Mouse (Mus musculus) liver, adult 2 months (tissue): ENCODE measurements around the gene Tmed10. TPM values are rescaled to one million over a fixed set of nuclear protein-coding genes. Genes with fewer than 3 reads are reported as not detected.

Experiments used
- DNase-seq: peaks from one replicate; pipeline ENCODE4 v3.0.0-alpha.2; 2011; ENCODE audit warnings: low read depth, low spot score; ENCODE audit errors: extremely low read depth
- H3K27ac ChIP-seq: fragments of 200-500 bp; replicated peaks from 2 replicates; pipeline ENCODE4 v1.5.1; 2012; ENCODE audit warnings: low read depth, mild to moderate bottlenecking, control low read depth, inconsistent platforms, low read length; ENCODE audit not compliant: insufficient read depth
- H3K27me3 ChIP-seq: fragments of 200-500 bp; 2 replicates; pipeline ENCODE4 v1.6.1; 2012; ENCODE audit warnings: mild to moderate bottlenecking, moderate library complexity, low read length, inconsistent platforms; ENCODE audit not compliant: control insufficient read depth, insufficient read depth
- H3K36me3 ChIP-seq: fragments of 200-500 bp; 2 replicates; pipeline ENCODE4 v1.6.1; 2012; ENCODE audit warnings: low read length, inconsistent platforms; ENCODE audit not compliant: control insufficient read depth, insufficient read depth
- H3K4me1 ChIP-seq: fragments of 200-500 bp; 2 replicates; pipeline ENCODE4 v1.6.1; 2011; ENCODE audit warnings: low read length; ENCODE audit not compliant: control insufficient read depth, insufficient read depth
- H3K4me3 ChIP-seq: fragments of 200-500 bp; 2 replicates; pipeline ENCODE4 v1.5.1; 2011; ENCODE audit warnings: low read depth, mild to moderate bottlenecking, control low read depth, low read length, moderate library complexity; ENCODE audit not compliant: insufficient read depth
- H3K79me2 ChIP-seq: fragments of 200-500 bp; 2 replicates; pipeline ENCODE4 v1.6.1; 2012; ENCODE audit warnings: inconsistent platforms, mild to moderate bottlenecking, low read length, moderate library complexity; ENCODE audit not compliant: control insufficient read depth, insufficient read depth
- H3K9ac ChIP-seq: fragments of 200-500 bp; 2 replicates; pipeline ENCODE4 v1.6.1; 2012; ENCODE audit warnings: low read depth, mild to moderate bottlenecking, control low read depth, inconsistent platforms, low read length
- CTCF ChIP-seq: fragments of 200-500 bp; IDR thresholded peaks from 2 replicates; pipeline ENCODE4 v1.5.1; 2011; ENCODE audit warnings: low read depth, low read length, control low read depth
- POLR2A ChIP-seq: fragments of 200-500 bp; IDR thresholded peaks from 2 replicates; pipeline ENCODE4 v1.6.1; 2011; ENCODE audit warnings: low read length, control low read depth; ENCODE audit not compliant: insufficient read depth; ENCODE audit errors: extremely low read depth
- WGBS: fragments of 180-500 bp; shearing (Covaris S2); methylation state at CpG from one replicate; pipeline ENCODE4 v1.1.7; 2018; 5-methylcytosine and 5-hydroxymethylcytosine counted together
- polyA plus RNA-seq: library from polyadenylated mRNA; depleted of rRNA; stranded (reverse); fragments of >200 nt; gene quantifications from 2 replicates; pipeline ENCODE4 v1.2.3, GENCODE M21; 2012
- total RNA-seq: library from RNA; depleted of rRNA; stranded (reverse); fragments of >200 nt; gene quantifications from 2 replicates; pipeline ENCODE4 v1.2.3, GENCODE M21; 2014

Gene Tmed10
- total and polyA plus RNA-seq, 2 experiments = 44.3 to 151 TPM

GRCm38 (mm10) chr12:85345559-85345958 is 29.1 kb downstream of the Tmed10 start:
- Histone ChIP-seq H3K27me3 (no peaks in the 10 kb centered on the region), H3K27ac (peak overlapping the region; percentile 73), H3K4me3 (no peak overlapping the region), H3K4me1 (peaks cover 14% of the 10 kb centered on the region), H3K79me2 (no peaks in the 10 kb centered on the region; the same call in 1 of the 2 replicates), H3K9ac (no peak overlapping the region), H3K36me3 (peaks cover 24% of the 10 kb centered on the region)
- no peak for TF ChIP-seq CTCF
- TF ChIP-seq POLR2A = no peak
- peak; percentile 39 for DNase-seq
- 88% methylated on average over 6 of the region's 6 CpGs for WGBS

DNA sequence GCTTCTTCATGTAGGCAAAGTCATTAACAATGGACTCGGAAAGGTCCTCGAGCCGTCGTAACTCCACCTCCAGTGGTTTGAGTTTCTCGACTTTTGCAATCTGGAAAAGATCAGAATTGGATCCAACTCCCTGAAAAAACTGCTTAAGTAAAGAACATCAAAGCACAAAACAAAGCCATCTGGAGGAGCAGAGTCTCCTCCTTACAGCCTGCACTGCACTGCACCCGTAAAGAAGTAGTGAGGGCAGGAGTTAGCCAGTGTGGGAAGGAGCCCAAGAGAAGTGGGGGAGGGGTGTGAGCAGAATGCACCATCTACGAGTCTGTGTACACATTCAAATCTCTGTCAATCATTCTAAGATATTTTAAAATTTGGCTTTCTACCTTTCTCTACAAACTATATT is 30.4 kb downstream of the Tmed10 start:
- Histone ChIP-seq H3K27ac (no peak overlapping the region), H3K4me3 (no peak overlapping the region), H3K9ac (no peak overlapping the region), H3K27me3 (no peaks in the 10 kb centered on the region), H3K36me3 (peaks cover 19% of the 10 kb centered on the region), H3K79me2 (no peaks in the 10 kb centered on the region; the same call in 1 of the 2 replicates), H3K4me1 (peaks cover 14% of the 10 kb centered on the region)
- 68% methylated on average over 7 of the region's 7 CpGs for WGBS
- TF ChIP-seq POLR2A (no peak), CTCF (no peak)
- no peak for DNase-seq

DNA sequence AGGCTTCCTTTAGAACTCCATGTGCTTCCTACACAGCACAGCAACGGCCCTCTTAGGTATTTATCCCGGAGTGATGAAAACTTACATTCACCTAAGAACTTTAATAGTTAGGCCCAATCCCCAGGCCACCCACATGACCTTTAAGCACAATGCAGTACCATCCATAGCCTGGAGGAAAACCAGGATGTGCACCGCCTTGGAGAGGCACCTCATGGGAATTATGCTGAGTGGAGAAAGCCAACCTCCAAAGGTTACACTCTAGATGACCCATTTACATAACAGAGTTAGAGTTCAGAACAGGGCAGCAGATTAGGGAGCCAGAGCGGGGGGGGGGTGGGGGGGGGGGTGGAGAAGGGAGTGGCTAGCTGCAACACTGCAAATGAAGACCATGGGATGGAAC is 32.3 kb downstream of the Tmed10 start:
- TF ChIP-seq POLR2A (no peak), CTCF (no peak)
- Histone ChIP-seq H3K79me2 (peaks cover 3% of the 10 kb centered on the region; the same call in 1 of the 2 replicates), H3K27ac (peak overlapping the region; percentile 27; the same call in 1 of the 2 replicates), H3K36me3 (peaks cover 12% of the 10 kb centered on the region), H3K9ac (no peak overlapping the region), H3K4me1 (peaks cover 13% of the 10 kb centered on the region), H3K4me3 (no peak overlapping the region), H3K27me3 (no peaks in the 10 kb centered on the region)
- WGBS = 43% methylated on average over 4 of the region's 4 CpGs
- DNase-seq = peak; percentile 49

- TF ChIP-seq POLR2A = no peak
- TF ChIP-seq CTCF = no peak
- H3K9ac ChIP-seq = no peak overlapping the region
- H3K27ac ChIP-seq = no peak overlapping the region
- H3K27me3 ChIP-seq = no peaks in the 10 kb centered on the region
- no peak overlapping the region for H3K4me3 ChIP-seq
- peaks cover 13% of the 10 kb centered on the region for H3K36me3 ChIP-seq
- H3K4me1 ChIP-seq = peaks cover 13% of the 10 kb centered on the region
- H3K79me2 ChIP-seq = peaks cover 3% of the 10 kb centered on the region; the same call in 1 of the 2 replicates
- DNase-seq = peak; percentile 79
- WGBS = 2% methylated on average over 1 of the region's 1 CpGs
Measured at GRCm38 (mm10) chr12:85341131-85341530, 33.5 kb downstream of the Tmed10 start.

- peak overlapping the region; percentile 67 for H3K27ac ChIP-seq
- 30% methylated on average over 4 of the region's 4 CpGs for WGBS
- H3K4me1 ChIP-seq = peaks cover 13% of the 10 kb centered on the region
- DNase-seq = peak; percentile 61
- peak overlapping the region; percentile 70; the same call in 1 of the 2 replicates for H3K4me3 ChIP-seq
- 0 out of 2 replicates have a peak overlapping the region, but pooled peaks have one; percentile 47 for H3K9ac ChIP-seq
- no peak for TF ChIP-seq POLR2A
- no peaks in the 10 kb centered on the region for H3K27me3 ChIP-seq
- peaks cover 18% of the 10 kb centered on the region for H3K36me3 ChIP-seq
- peaks cover 3% of the 10 kb centered on the region; the same call in 1 of the 2 replicates for H3K79me2 ChIP-seq
Measured at GRCm38 (mm10) chr12:85339947-85340346, 34.7 kb downstream of the Tmed10 start.

DNA sequence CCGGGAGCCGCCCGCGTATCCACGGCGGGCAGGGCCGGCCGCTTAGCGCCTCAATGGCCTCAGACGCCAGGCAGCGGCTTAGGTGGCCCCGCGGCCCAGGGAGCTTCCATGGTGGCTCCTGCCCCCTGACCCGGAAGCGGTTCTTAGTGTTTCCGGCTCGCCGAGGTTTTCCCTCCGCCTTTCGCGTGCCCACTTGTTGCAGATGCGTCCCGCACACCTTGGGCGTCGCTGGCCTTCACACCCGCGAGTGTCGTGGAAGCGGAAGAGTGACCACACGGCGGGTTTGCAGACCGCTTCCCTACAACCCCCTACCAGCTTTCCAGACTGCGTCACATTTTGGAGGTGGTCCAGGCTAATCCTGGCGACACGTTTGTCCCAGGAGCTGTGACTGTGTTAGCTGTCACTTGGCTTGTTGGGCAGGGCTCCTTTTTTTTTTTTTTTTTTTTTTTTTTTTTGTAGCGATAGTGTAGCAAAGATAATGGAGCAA is 35.4 kb downstream of the Tmed10 start, which contains the start of gene Nek9:
Nek9 (minus strand) TSS at position 120 of the 487 bp plus-strand sequence.
- peaks cover 3% of the 10 kb centered on the region; the same call in 1 of the 2 replicates for H3K79me2 ChIP-seq
- H3K27me3 ChIP-seq = no peaks in the 10 kb centered on the region
- peak; percentile 80 for DNase-seq
- H3K9ac ChIP-seq = peak within 1 kb of the TSS; percentile 94
- WGBS = under 1% methylated on average over 36 of the region's 36 CpGs
- H3K4me3 ChIP-seq = peak within 1 kb of the TSS; percentile 70
- H3K36me3 ChIP-seq = peaks cover 17% of the 10 kb centered on the region
- H3K27ac ChIP-seq = peak within 1 kb of the TSS; percentile 75
- peaks cover 11% of the 10 kb centered on the region for H3K4me1 ChIP-seq
- TF ChIP-seq CTCF (no peak), POLR2A (peak; percentile 70)
